Mouse (Mus musculus): ENCODE measurements around the gene Tradd. TPM values are rescaled to one million over a fixed set of nuclear protein-coding genes. Genes with fewer than 3 reads are reported as not detected.
A peak's percentile ranks its signal among the peaks of the same experiment; 100 is the strongest.
"Not testable (repeated sequence)": the region's sequence is repeated elsewhere in the genome, so short reads cannot be mapped to it uniquely, and the experiment has no call there.

The Tradd gene
- total RNA-seq, 2 experiments from 2014 or later, result 6.6 to 10.2 TPM

- DNase-seq (ENCODE audit: low spot score in 2 of 2), result no peak
Observed at GRCm38 (mm10) chr8:105295895-105296573, 31.6 kb upstream of the Tradd start, which contains the start of gene Exoc3l. Exoc3l (minus strand) TSS chr8:105296101.

DNA sequence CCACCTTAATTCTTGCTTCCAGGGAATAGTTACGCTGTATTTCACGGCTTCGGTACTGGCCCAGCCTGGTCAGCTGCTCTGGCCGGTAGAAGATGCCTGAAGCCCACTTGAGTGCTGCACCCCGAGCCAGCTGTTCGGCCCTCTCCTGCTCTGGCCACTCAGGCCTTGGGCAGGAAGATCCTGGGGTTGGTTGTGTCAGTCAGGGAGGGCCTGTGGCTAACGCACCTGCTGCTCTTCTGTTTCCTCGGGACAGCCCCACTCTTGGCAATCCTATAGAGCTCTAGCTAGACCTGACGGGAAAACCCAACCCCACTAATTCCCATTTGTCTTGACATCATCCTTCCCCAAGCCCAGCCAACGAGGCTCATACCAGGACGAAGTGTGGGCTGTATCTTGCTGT is 30.8 kb upstream of the Tradd start:
- no peak for DNase-seq (ENCODE audit: low spot score in 2 of 2)

- DNase-seq (ENCODE audit: low spot score in 2 of 2), result no peak
Observed at GRCm38 (mm10) chr8:105294776-105295175, 30.4 kb upstream of the Tradd start.

GRCm38 (mm10) chr8:105293405-105293804 is 29.0 kb upstream of the Tradd start:
- DNase-seq (ENCODE audit: low spot score in 2 of 2), result no peak

GRCm38 (mm10) chr8:105292471-105292870 is 28.1 kb upstream of the Tradd start:
- no peak for DNase-seq (ENCODE audit: low spot score in 2 of 2)

DNA sequence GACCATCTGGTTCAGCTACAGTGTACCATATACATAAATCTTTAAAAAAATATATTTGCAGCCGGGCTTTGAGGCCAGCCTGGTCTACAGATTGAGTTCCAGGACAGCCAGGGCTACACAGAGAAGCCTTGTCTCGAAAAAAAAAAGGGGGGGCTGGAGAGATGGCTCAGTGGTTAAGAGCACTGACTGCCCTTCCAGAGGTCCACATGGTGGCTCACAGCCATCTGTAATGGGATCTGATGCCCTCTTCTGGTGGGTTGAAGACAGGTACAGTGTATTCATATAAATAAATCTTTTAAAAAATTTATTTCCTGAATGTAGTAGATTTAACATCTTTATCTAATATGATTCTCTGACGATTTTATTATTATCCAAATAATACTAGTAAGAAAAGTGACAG is 27.4 kb upstream of the Tradd start:
- DNase-seq (ENCODE audit: low spot score in 2 of 2), result not testable (repeated sequence)

GRCm38 (mm10) chr8:105291364-105291763 is 27.0 kb upstream of the Tradd start:
- not testable (repeated sequence) for DNase-seq (ENCODE audit: low spot score in 2 of 2)

DNA sequence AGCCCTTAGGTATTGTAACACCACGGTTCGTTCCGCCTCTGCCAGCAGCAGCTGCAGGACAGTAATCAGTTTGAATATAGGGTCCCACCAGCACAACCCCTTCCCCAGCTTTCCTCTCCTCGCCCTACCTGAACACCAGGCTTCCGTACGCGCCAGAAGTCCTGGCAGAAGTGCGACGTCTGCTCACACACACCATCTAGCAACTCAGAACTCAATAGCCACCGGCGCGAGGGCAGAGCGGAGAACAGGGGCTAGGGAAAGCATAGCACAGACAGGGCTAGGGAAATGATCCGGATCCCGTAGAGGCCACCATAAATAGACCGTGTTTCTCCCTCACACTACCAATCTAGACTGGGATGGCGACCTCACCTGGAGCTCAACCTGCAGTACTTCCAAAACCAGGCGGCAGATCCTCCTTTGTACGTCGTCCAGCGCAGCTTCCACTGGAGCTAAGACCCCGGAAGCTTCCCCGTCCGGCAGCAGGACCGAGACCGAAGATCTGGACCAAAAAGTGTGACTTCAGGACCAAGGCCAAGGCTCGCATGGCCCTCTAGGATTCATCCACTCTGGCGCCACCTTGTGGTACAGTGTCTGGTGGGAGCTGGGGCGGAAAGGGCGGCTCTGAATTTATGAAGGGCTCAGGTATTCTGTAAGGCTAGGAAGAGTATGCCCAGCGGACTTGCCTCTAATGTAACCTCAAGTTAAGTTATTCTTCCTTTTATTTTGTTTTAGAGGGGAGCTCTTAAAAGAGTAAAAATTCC is 26.3 kb upstream of the Tradd start:
- peak; percentile 82 to 94 for DNase-seq (ENCODE audit: low spot score in 2 of 2)

DNA sequence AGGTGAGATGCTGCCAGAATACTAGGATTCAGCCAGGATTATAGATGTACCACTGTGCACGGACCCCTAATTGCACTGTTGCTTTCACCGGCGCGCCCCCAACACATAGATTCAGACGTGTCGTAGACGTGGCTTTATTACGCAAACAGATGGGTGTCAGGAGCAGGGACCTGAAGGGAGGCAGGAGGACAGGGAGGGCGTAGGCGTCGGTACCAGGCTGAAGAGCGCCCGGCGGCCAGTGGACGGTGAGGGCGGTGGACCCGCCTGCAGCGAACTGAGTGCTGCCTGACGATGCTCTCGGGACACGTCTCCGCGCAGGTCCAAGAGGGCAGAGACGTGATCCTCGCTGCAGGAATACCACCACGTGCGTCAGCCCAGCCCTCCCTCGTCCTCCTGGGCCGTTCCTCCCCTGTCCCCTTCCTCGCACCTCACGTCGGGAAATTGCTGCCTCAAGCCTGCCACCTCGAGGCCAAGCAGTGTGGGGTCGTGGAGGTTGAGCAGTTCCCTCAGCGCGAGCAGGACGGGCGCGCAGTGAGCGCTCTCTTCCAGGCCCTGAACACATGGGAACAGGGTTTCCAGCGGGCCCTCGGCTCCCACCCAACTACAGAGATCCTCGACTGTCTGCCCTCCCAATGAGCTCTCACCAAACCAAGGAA is 25.5 kb upstream of the Tradd start, which contains the start of gene 4931428F04Rik:
4931428F04Rik (minus strand) TSS at position 60 of the 656 bp plus-strand sequence.
- no peak for DNase-seq (ENCODE audit: low spot score in 2 of 2)

- peak; percentile 87 to 93 for DNase-seq (ENCODE audit: low spot score in 2 of 2)
Observed at GRCm38 (mm10) chr8:105288958-105289732, 24.7 kb upstream of the Tradd start.

GRCm38 (mm10) chr8:105288231-105288630 is 23.8 kb upstream of the Tradd start:
- DNase-seq (ENCODE audit: low spot score in 2 of 2), result no peak

- no peak for DNase-seq (ENCODE audit: low spot score in 2 of 2)
Observed at GRCm38 (mm10) chr8:105286907-105287306, 22.5 kb upstream of the Tradd start.

DNA sequence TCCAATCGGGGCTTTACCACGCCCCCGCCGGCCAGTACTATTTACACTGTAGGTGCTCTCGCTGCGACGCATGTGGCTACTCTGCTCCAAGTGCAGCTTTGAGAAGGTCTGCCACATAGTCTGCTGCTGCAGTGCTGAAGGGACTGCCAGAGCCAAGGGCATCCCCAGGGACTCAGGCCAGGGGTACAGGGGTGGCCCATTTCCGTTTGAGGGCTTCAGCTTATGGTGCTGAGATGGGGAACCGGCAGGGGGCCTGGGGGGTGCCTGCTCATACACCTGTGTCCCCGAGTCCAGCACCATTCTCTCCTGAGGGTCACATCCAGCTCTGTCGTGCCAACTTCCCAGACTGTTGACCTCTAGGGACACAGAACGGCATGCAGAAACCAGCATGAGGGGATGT is 21.1 kb upstream of the Tradd start:
- DNase-seq (ENCODE audit: low spot score in 2 of 2), result no peak

- no peak for DNase-seq (ENCODE audit: low spot score in 2 of 2)
Observed at GRCm38 (mm10) chr8:105283074-105283473, 18.7 kb upstream of the Tradd start.

GRCm38 (mm10) chr8:105282239-105282638 is 17.8 kb upstream of the Tradd start:
- DNase-seq (ENCODE audit: low spot score in 2 of 2), result no peak

- no peak for DNase-seq (ENCODE audit: low spot score in 2 of 2)
Observed at GRCm38 (mm10) chr8:105281821-105282220, 17.4 kb upstream of the Tradd start.

- no peak for DNase-seq (ENCODE audit: low spot score in 2 of 2)
Observed at GRCm38 (mm10) chr8:105280567-105280966, 16.2 kb upstream of the Tradd start.

GRCm38 (mm10) chr8:105278911-105279334 is 14.5 kb upstream of the Tradd start:
- DNase-seq (ENCODE audit: low spot score in 2 of 2), result peak in 1 of 2 experiments; percentile 73

DNA sequence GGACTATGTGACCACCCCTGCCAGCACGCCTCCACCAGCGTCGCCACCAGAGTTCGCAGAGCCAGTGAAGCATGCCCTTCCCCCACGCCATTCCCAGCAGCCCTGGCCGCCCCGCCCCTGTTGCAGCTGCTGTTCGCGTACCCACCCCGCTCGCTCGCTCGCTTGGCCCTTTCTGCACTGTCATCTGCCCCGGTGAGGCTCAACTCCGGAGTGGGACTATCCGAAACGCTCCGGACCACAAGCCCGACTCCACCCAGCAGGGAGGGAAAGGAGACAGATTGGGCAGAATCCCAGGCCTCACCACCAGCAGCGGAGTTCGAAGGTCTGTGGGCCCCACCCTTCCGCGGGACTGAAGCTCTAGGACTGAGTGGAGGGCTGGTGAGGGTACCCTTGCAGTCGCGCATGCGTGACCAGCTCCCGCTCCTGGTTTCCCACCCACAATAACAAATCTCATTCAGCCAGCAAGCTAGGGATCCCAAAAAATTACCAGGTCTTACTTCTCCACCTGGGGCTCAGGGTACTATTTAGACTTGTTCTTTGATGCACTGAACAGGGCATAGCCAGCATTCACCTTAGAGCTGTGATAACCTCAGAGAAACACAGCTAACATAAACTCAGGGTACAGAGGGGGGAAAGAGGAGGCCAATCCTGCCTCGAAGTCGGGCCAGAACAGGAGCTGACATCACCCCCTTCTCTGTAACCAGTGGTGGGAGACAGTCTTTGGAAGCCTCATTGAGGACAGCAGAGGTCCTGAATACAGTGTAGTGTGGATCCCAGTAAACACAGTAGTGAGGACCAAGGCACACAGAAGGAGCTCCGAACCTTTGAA is 12.1 kb upstream of the Tradd start:
- DNase-seq (ENCODE audit: low spot score in 2 of 2), result peak in 1 of 2 experiments; percentile 67

DNA sequence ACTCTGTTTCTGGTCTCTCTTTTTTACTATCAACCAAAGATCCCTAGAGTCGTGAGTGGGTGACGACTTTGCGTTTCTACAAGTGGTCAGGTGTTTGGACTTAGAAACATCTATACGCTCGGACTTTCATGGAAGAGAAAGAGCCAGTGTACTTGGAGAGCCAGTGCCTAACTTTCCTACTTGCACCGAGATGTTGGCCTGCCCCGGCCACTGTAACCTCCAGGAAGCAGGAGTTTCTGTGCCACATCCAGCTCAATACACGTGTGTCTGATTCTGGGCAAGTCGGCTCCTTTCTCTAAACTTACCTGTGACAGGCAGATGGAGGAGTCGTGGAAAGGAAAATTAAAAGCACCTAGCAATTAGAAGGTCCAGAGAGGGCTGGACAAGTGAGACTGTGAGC is 11.4 kb upstream of the Tradd start, which contains the start of gene Nol3:
Nol3 (plus strand) TSS at position 301 of the 400 bp plus-strand sequence.
- no peak for DNase-seq (ENCODE audit: low spot score in 2 of 2)
